Mouse (Mus musculus): ENCODE results near the gene Yes1. TPM values are rescaled to one million over a fixed set of nuclear protein-coding genes. Genes with fewer than 3 reads are reported as not detected.
"Not testable (repeated sequence)": the region's sequence is repeated elsewhere in the genome, so short reads cannot be mapped to it uniquely, and the experiment has no call there.

Gene Yes1
- polyA plus RNA-seq, 1 experiment, result 5.7 TPM

- H3K4me3 ChIP-seq (ENCODE audit: insufficient read depth, low read length), result no peak overlapping the region
- H3K4me1 ChIP-seq (ENCODE audit: control insufficient read depth, insufficient read depth, low read length), result peaks cover 4% of the 10 kb centered on the region
- no peak for TF ChIP-seq POLR2A (IDR thresholded peaks at IDR 0.05; ENCODE audit: extremely low read depth, insufficient read depth, low read length)
- no peak overlapping the region for H3K27ac ChIP-seq (ENCODE audit: insufficient read depth, low read length)
Observed at GRCm38 (mm10) chr5:32717726-32718125, 106.8 kb downstream of the Yes1 start.

GRCm38 (mm10) chr5:32718916-32719315 lies 107.9 kb downstream of the Yes1 start:
- peaks cover 2% of the 10 kb centered on the region; the same call in 1 of the 2 replicates for H3K4me1 ChIP-seq (ENCODE audit: control insufficient read depth, insufficient read depth, low read length)
- H3K27ac ChIP-seq (ENCODE audit: insufficient read depth, low read length), result no peak overlapping the region
- no peak overlapping the region for H3K4me3 ChIP-seq (ENCODE audit: insufficient read depth, low read length)
- TF ChIP-seq CTCF (IDR thresholded peaks at IDR 0.05; ENCODE audit: extremely low read depth, insufficient read depth, low read length) (no peak), POLR2A (IDR thresholded peaks at IDR 0.05; ENCODE audit: extremely low read depth, insufficient read depth, low read length) (no peak)

GRCm38 (mm10) chr5:32720416-32720815 lies 109.4 kb downstream of the Yes1 start:
- Histone ChIP-seq H3K27ac (ENCODE audit: insufficient read depth, low read length) (no peak overlapping the region), H3K4me3 (ENCODE audit: insufficient read depth, low read length) (no peak overlapping the region), H3K4me1 (ENCODE audit: control insufficient read depth, insufficient read depth, low read length) (peaks cover 2% of the 10 kb centered on the region; the same call in 1 of the 2 replicates)
- TF ChIP-seq CTCF (IDR thresholded peaks at IDR 0.05; ENCODE audit: extremely low read depth, insufficient read depth, low read length) (no peak), POLR2A (IDR thresholded peaks at IDR 0.05; ENCODE audit: extremely low read depth, insufficient read depth, low read length) (no peak)

GRCm38 (mm10) chr5:32721316-32721715 lies 110.3 kb downstream of the Yes1 start:
- no peak overlapping the region for H3K4me3 ChIP-seq (ENCODE audit: insufficient read depth, low read length)
- peaks cover 2% of the 10 kb centered on the region; the same call in 1 of the 2 replicates for H3K4me1 ChIP-seq (ENCODE audit: control insufficient read depth, insufficient read depth, low read length)
- peak overlapping the region; percentile 41; the same call in 1 of the 2 replicates for H3K27ac ChIP-seq (ENCODE audit: insufficient read depth, low read length)
- no peak for TF ChIP-seq CTCF (IDR thresholded peaks at IDR 0.05; ENCODE audit: extremely low read depth, insufficient read depth, low read length)
- no peak for TF ChIP-seq POLR2A (IDR thresholded peaks at IDR 0.05; ENCODE audit: extremely low read depth, insufficient read depth, low read length)

- Histone ChIP-seq H3K4me1 (ENCODE audit: control insufficient read depth, insufficient read depth, low read length) (peaks cover 2% of the 10 kb centered on the region; the same call in 1 of the 2 replicates), H3K4me3 (ENCODE audit: insufficient read depth, low read length) (no peak overlapping the region), H3K27ac (ENCODE audit: insufficient read depth, low read length) (no peak overlapping the region)
- TF ChIP-seq CTCF (IDR thresholded peaks at IDR 0.05; ENCODE audit: extremely low read depth, insufficient read depth, low read length), result no peak
- no peak for TF ChIP-seq POLR2A (IDR thresholded peaks at IDR 0.05; ENCODE audit: extremely low read depth, insufficient read depth, low read length)
Observed at GRCm38 (mm10) chr5:32722263-32722662, 111.3 kb downstream of the Yes1 start.

GRCm38 (mm10) chr5:32722711-32723110 lies 111.7 kb downstream of the Yes1 start:
- not testable (repeated sequence) for H3K4me3 ChIP-seq (ENCODE audit: insufficient read depth, low read length); H3K27ac ChIP-seq (ENCODE audit: insufficient read depth, low read length); H3K4me1 ChIP-seq (ENCODE audit: control insufficient read depth, insufficient read depth, low read length)

- TF ChIP-seq CTCF (IDR thresholded peaks at IDR 0.05; ENCODE audit: extremely low read depth, insufficient read depth, low read length), result no peak
- no peak for TF ChIP-seq POLR2A (IDR thresholded peaks at IDR 0.05; ENCODE audit: extremely low read depth, insufficient read depth, low read length)
- Histone ChIP-seq H3K4me3 (ENCODE audit: insufficient read depth, low read length) (no peak overlapping the region), H3K4me1 (ENCODE audit: control insufficient read depth, insufficient read depth, low read length) (peaks cover 2% of the 10 kb centered on the region; the same call in 1 of the 2 replicates), H3K27ac (ENCODE audit: insufficient read depth, low read length) (no peak overlapping the region)
Observed at GRCm38 (mm10) chr5:32723981-32724380, 113.0 kb downstream of the Yes1 start.

GRCm38 (mm10) chr5:32725397-32725796 lies 114.4 kb downstream of the Yes1 start:
- not testable (repeated sequence) for H3K4me1 ChIP-seq (ENCODE audit: control insufficient read depth, insufficient read depth, low read length); H3K27ac ChIP-seq (ENCODE audit: insufficient read depth, low read length); H3K4me3 ChIP-seq (ENCODE audit: insufficient read depth, low read length)

GRCm38 (mm10) chr5:32728300-32728699 lies 117.3 kb downstream of the Yes1 start:
- H3K4me3 ChIP-seq (ENCODE audit: insufficient read depth, low read length), result no peak overlapping the region
- no peak for TF ChIP-seq CTCF (IDR thresholded peaks at IDR 0.05; ENCODE audit: extremely low read depth, insufficient read depth, low read length)
- TF ChIP-seq POLR2A (IDR thresholded peaks at IDR 0.05; ENCODE audit: extremely low read depth, insufficient read depth, low read length), result no peak
- H3K4me1 ChIP-seq (ENCODE audit: control insufficient read depth, insufficient read depth, low read length), result no peaks in the 10 kb centered on the region
- H3K27ac ChIP-seq (ENCODE audit: insufficient read depth, low read length), result no peak overlapping the region

- H3K4me3 ChIP-seq (ENCODE audit: insufficient read depth, low read length), result no peak overlapping the region
- TF ChIP-seq POLR2A (IDR thresholded peaks at IDR 0.05; ENCODE audit: extremely low read depth, insufficient read depth, low read length), result no peak
- no peak for TF ChIP-seq CTCF (IDR thresholded peaks at IDR 0.05; ENCODE audit: extremely low read depth, insufficient read depth, low read length)
- no peaks in the 10 kb centered on the region for H3K4me1 ChIP-seq (ENCODE audit: control insufficient read depth, insufficient read depth, low read length)
- H3K27ac ChIP-seq (ENCODE audit: insufficient read depth, low read length), result no peak overlapping the region
Observed at GRCm38 (mm10) chr5:32728851-32729250, 117.9 kb downstream of the Yes1 start.

- not testable (repeated sequence) for H3K27ac ChIP-seq (ENCODE audit: insufficient read depth, low read length); H3K4me3 ChIP-seq (ENCODE audit: insufficient read depth, low read length); H3K4me1 ChIP-seq (ENCODE audit: control insufficient read depth, insufficient read depth, low read length)
Observed at GRCm38 (mm10) chr5:32733892-32734291, 122.9 kb downstream of the Yes1 start.
